Mouse (Mus musculus) myocyte (in vitro differentiated cells): ENCODE data around the gene Tlr2.

Source experiments
- MAX ChIP-seq: IDR thresholded peaks from one replicate; pipeline ENCODE4 v1.6.1; 2011; ENCODE audit warnings: low read depth, mild to moderate bottlenecking, control low read depth
- MYOG ChIP-seq, 3 experiments: IDR thresholded peaks; one replicate each; pipeline ENCODE4 v1.6.1; 2011; ENCODE audit warnings: control low read depth in 2 of 3, low read depth in 2 of 3, mild to moderate bottlenecking in 2 of 3; ENCODE audit not compliant: insufficient read length in 2 of 3, control insufficient read depth in 1 of 3, insufficient read depth in 1 of 3
- POLR2A ChIP-seq: IDR thresholded peaks from one replicate; pipeline ENCODE4 v1.6.1; 2011; ENCODE audit warnings: low read depth, mild to moderate bottlenecking, control low read depth, moderate library complexity; ENCODE audit not compliant: insufficient read length
- REST ChIP-seq: IDR thresholded peaks from one replicate; pipeline ENCODE4 v1.6.1; 2011; ENCODE audit warnings: mild to moderate bottlenecking, control low read depth, moderate library complexity; ENCODE audit not compliant: insufficient read depth, insufficient read length
- SRF ChIP-seq: IDR thresholded peaks from one replicate; pipeline ENCODE4 v1.6.1; 2011; ENCODE audit warnings: low read depth; ENCODE audit not compliant: control insufficient read depth, insufficient read length
- USF1 ChIP-seq: IDR thresholded peaks from one replicate; pipeline ENCODE4 v1.6.1; 2011; ENCODE audit warnings: low read depth, mild to moderate bottlenecking, control low read depth, moderate library complexity

GRCm38 (mm10) chr3:83789651-83790451, 51.7 kb downstream of the Tlr2 start:
- no peak for TF ChIP-seq POLR2A
- TF ChIP-seq MAX, result no peak
- TF ChIP-seq REST, result no peak
- TF ChIP-seq SRF, result no peak
- no peak for TF ChIP-seq USF1
- TF ChIP-seq MYOG (IDR thresholded peaks at IDR 0.05; ENCODE audit: control insufficient read depth in 1 of 3, insufficient read depth in 1 of 3, insufficient read length in 2 of 3, low read depth in 2 of 3), result peak in 1 of 3 experiments; percentile 3
